Mouse (Mus musculus) hindbrain, embryonic 13.5 days (tissue): ENCODE measurements around the gene Eef1akmt4. TPM values are rescaled to one million over a fixed set of nuclear protein-coding genes. Genes with fewer than 3 reads are reported as not detected.
"Not testable (repeated sequence)": the region's sequence is repeated elsewhere in the genome, so short reads cannot be mapped to it uniquely, and the experiment has no call there.

Experiments used
- ATAC-seq: fragments of 200-750 bp; cut with Nextera tagmentation; 2 replicates; pipeline ENCODE4 v1.8.0; 2017; ENCODE audit warnings: moderate TSS enrichment; ENCODE audit not compliant: low FRiP score
- H3K27ac ChIP-seq: fragments of 300-500 bp; sonication (generic); 2 replicates; pipeline ENCODE4 v1.5.1; 2015; ENCODE audit warnings: inconsistent platforms, mild to moderate bottlenecking, moderate library complexity
- H3K27me3 ChIP-seq: fragments of 300-500 bp; sonication (generic); 2 replicates; pipeline ENCODE4 v1.6.1; 2015; ENCODE audit warnings: mild to moderate bottlenecking, inconsistent platforms
- H3K36me3 ChIP-seq: fragments of 300-500 bp; sonication (generic); 2 replicates; pipeline ENCODE4 v1.6.1; 2015; ENCODE audit warnings: mild to moderate bottlenecking, inconsistent platforms
- H3K4me1 ChIP-seq: fragments of 300-500 bp; sonication (generic); replicated peaks from 2 replicates; pipeline ENCODE4 v1.6.1; 2015; ENCODE audit warnings: inconsistent platforms
- H3K4me2 ChIP-seq: fragments of 300-500 bp; sonication (generic); 2 replicates; pipeline ENCODE4 v1.6.1; 2015; ENCODE audit warnings: inconsistent platforms, mild to moderate bottlenecking, moderate library complexity
- H3K4me3 ChIP-seq: fragments of 300-500 bp; sonication (generic); 2 replicates; pipeline ENCODE4 v1.5.1; 2015; ENCODE audit warnings: mild to moderate bottlenecking, inconsistent platforms
- H3K9ac ChIP-seq: fragments of 300-500 bp; sonication (generic); 2 replicates; pipeline ENCODE4 v1.6.1; 2015; ENCODE audit warnings: mild to moderate bottlenecking, inconsistent platforms
- H3K9me3 ChIP-seq: fragments of 300-500 bp; sonication (generic); 2 replicates; pipeline ENCODE4 v1.6.1; 2016; ENCODE audit warnings: inconsistent platforms
- WGBS: fragments of 180-500 bp; shearing (Covaris S2); methylation state at CpG from one replicate; pipeline ENCODE4 v1.1.7; 2015; 5-methylcytosine and 5-hydroxymethylcytosine counted together
- microRNA counts: library from miRNA; unstranded; fragments of <30 nt; microRNA quantifications from one replicate; lab custom pipeline; 2016
- microRNA-seq: library from miRNA; unstranded; fragments of <30 nt; microRNA quantifications from one replicate; pipeline ENCODE4, GENCODE M21; 2016
- polyA plus RNA-seq: library from polyadenylated mRNA; unstranded; fragments of >200 nt; fragmentation: Nextera tagmentation; extraction: Ambion mirVana; gene quantifications from 2 replicates; pipeline ENCODE4 v1.2.1, GENCODE M21; 2015

The Eef1akmt4 gene
- polyA plus RNA-seq, 1 experiment from 2014 or later, result 15.1 TPM

DNA sequence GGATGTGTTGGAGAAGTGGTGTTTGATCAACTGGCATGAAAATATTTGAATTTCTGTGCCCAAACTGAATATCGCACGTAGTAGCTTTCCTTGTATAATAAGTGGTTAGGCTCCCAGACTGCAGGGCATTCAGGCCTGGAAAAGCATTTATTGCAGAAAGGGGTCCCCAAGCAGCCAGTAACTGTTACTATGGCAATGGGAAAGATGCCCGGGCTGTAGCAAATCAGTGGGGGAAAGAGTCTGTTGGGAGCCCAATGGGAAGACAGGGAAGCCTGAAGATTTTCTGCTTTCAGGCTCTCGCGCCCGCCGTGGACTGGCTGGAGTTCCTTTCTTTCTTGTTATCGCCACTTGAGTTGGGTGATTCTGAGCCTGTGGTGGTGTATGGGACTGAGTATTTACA is 27.0 kb downstream of the Eef1akmt4 start:
- no peak for ATAC-seq
- H3K27me3 ChIP-seq, result no peaks in the 10 kb centered on the region
- no peaks in the 10 kb centered on the region for H3K9me3 ChIP-seq
- WGBS, result 81% methylated on average over 8 of the region's 8 CpGs
- H3K9ac ChIP-seq, result 0 out of 2 replicates have a peak overlapping the region, but pooled peaks have one; percentile 5
- no peak overlapping the region for H3K4me2 ChIP-seq
- no peak overlapping the region for H3K27ac ChIP-seq
- H3K4me1 ChIP-seq, result 0 out of 2 replicates have a peak, but pooled peaks cover 7% of the 10 kb centered on the region
- H3K4me3 ChIP-seq, result no peak overlapping the region
- peaks cover 10% of the 10 kb centered on the region; the same call in 1 of the 2 replicates for H3K36me3 ChIP-seq

DNA sequence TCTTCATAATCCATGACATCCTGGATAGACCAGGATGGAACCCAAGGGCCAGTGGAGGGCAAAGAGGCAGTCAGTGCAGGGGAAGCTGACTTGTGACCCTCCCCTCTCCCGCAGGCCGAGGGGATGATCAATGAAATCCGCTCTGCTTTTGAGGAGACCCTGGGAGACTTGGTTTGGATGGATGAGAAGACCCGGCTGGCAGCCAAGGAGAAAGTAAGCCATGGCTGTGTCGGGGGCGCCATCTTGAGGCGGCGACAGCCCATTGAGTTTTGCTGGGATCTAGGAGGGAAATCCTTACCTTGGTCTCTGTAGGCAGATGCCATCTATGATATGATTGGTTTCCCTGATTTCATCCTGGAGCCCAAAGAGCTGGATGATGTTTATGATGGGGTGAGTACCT is 30.8 kb downstream of the Eef1akmt4 start:
- no peak for ATAC-seq
- no peak overlapping the region for H3K4me2 ChIP-seq
- no peak overlapping the region for H3K9ac ChIP-seq
- peaks cover 7% of the 10 kb centered on the region for H3K36me3 ChIP-seq
- 0 out of 2 replicates have a peak, but pooled peaks cover 7% of the 10 kb centered on the region for H3K4me1 ChIP-seq
- no peak overlapping the region for H3K27ac ChIP-seq
- no peak overlapping the region for H3K4me3 ChIP-seq
- H3K27me3 ChIP-seq, result no peaks in the 10 kb centered on the region
- no peaks in the 10 kb centered on the region for H3K9me3 ChIP-seq
- 1% methylated on average over 8 of the region's 8 CpGs for WGBS

DNA sequence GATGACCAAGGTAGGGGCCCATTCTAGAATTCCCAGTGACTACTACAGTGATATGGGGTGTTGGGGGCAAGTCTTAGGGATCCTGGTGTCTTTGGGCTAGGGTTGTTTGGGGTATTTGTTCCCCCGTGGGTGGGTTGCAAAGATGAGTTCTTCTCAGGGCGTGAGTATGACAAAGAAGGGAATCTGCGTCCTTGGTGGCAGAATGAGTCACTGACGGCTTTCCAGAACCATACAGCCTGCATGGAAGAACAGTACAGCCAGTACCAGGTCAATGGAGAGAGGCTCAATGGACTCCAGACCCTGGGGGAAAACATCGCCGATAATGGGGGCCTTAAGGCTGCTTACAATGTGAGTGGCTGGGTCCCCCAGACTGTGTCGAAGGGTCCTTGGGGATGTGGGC is 32.5 kb downstream of the Eef1akmt4 start:
- H3K4me3 ChIP-seq, result no peak overlapping the region
- H3K4me2 ChIP-seq, result no peak overlapping the region
- ATAC-seq, result no peak
- H3K27me3 ChIP-seq, result no peaks in the 10 kb centered on the region
- no peaks in the 10 kb centered on the region for H3K4me1 ChIP-seq
- H3K36me3 ChIP-seq, result peaks cover 7% of the 10 kb centered on the region
- H3K9ac ChIP-seq, result no peak overlapping the region; the same call in 1 of the 2 replicates
- H3K9me3 ChIP-seq, result no peaks in the 10 kb centered on the region
- no peak overlapping the region for H3K27ac ChIP-seq
- 89% methylated on average over 7 of the region's 7 CpGs for WGBS

DNA sequence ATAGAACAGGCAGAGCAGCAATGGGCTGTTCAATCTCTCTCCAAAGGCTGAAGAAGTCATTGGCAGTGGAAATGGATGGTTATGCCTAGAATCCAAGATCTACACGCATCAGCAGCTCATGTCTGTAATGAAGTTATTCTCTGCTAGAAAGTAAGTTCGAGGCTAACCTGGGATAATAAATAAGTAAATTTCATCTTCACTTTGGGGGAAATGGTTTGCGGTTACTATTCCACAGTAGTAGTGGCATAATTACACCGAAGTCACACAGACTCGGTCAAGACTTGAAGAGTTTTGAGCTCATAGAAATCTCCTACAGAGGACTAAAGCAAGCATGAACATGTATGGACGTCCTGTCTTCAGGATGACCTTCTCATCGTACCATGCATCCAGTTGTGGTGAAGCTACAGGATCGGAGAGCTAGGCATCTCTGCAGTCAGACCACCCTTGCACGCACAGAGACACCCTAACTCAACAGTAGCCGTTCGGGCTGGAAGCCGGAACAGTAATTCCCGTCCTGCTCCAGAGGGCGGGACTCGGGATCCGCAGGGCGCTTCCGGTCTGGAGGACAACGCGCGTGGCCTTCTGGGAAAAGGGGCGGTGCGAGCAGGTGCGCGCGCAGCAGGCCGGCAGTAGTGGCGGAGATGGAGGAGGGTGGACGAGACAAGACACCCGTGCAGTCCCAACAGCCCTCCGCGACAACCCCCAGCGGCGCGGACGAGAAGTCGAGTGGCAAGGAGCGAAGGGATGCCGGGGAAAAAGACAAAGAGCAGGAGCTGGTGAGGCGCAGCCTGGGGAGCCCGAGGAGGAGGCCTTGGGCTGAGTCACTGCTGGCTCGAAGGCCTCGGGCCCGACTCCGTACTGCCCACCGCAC is 39.9 kb downstream of the Eef1akmt4 start, which contains the start of gene Psmd2:
Gene Psmd2, plus strand, starts transcription at position 577 of the 871 bp plus-strand sequence.
- ATAC-seq, result peak; percentile 96
- peak within 1 kb of the TSS; percentile 89 for H3K4me3 ChIP-seq
- peaks cover 23% of the 10 kb centered on the region for H3K36me3 ChIP-seq
- peak within 1 kb of the TSS; percentile 96 for H3K9ac ChIP-seq
- no peaks in the 10 kb centered on the region for H3K27me3 ChIP-seq
- peaks cover 24% of the 10 kb centered on the region for H3K4me1 ChIP-seq
- H3K27ac ChIP-seq, result peak within 1 kb of the TSS; percentile 83
- WGBS, result 2% methylated on average over 46 of the region's 46 CpGs
- H3K9me3 ChIP-seq, result no peaks in the 10 kb centered on the region
- H3K4me2 ChIP-seq, result peak within 1 kb of the TSS; percentile 89

DNA sequence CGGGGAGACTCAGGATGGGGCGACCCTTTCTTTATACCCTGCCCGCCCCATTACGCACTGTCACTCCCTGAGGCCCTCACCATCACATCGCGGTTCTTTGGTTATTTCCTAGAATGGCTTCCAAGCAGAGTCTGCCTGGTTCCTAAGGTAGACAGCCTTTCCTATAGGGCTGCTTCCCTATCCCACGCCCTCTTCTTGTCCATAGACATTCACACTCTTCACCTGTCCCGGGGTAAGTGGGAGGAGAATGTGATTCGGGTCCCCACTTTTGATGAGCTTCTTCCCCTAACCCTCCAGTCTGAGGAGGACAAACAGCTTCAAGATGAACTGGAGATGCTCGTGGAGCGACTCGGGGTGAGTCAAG is 40.5 kb downstream of the Eef1akmt4 start:
- ATAC-seq, result no peak
- Histone ChIP-seq H3K9me3 (no peaks in the 10 kb centered on the region), H3K4me3 (peak overlapping the region; percentile 89), H3K36me3 (peaks cover 29% of the 10 kb centered on the region), H3K4me1 (peaks cover 24% of the 10 kb centered on the region), H3K27ac (peak overlapping the region; percentile 83), H3K27me3 (no peaks in the 10 kb centered on the region), H3K4me2 (peak overlapping the region; percentile 89), H3K9ac (peak overlapping the region; percentile 96)
- WGBS, result 12% methylated on average over 12 of the region's 12 CpGs

DNA sequence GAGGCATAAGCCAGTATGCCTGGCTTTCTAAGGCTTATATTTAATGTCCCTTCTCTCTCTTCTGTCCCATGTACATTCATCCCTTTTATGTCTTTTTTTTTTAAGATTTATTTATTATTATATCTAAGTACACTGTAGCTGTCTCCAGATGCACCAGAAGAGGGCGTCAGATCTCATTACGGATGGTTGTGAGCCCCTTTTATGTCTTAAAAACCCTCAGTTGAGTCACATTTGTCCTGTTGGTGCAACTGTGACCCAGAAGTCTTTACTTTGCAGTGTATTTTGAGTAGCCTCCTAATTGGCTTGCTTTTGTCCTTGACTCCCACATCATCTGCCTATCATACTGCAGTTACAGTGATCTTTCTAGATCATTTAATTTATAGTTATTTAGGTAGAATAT is 41.9 kb downstream of the Eef1akmt4 start:
- Histone ChIP-seq H3K36me3 (peaks cover 43% of the 10 kb centered on the region), H3K9me3 (no peaks in the 10 kb centered on the region), H3K27me3 (no peaks in the 10 kb centered on the region), H3K4me2 (peak overlapping the region; percentile 89), H3K9ac (no peak overlapping the region), H3K27ac (no peak overlapping the region), H3K4me3 (no peak overlapping the region), H3K4me1 (peaks cover 24% of the 10 kb centered on the region)
- ATAC-seq, result no peak
- 49% methylated on average over 2 of the region's 2 CpGs for WGBS

DNA sequence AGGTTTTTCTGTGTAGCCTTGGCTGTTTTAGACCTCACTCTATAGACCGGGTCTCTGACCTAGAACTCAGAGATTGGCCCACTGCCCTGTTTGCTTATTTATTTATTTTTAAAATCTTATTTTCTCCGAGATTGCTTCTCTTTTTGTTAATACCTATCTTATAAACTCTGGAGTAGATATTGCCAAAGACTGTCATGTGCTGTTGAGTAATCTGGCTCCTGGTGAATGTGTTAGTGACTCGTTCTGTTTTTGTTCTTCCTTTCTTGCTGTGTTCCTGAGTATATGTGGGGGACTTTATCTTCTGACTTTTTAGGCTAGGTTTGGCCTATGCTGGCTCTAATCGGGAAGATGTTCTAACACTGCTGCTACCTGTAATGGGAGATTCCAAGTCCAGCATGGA is 46.3 kb downstream of the Eef1akmt4 start:
- Histone ChIP-seq H3K9ac (no peak overlapping the region), H3K4me3 (no peak overlapping the region), H3K9me3 (no peaks in the 10 kb centered on the region), H3K4me2 (no peak overlapping the region), H3K27me3 (no peaks in the 10 kb centered on the region), H3K36me3 (peaks cover 86% of the 10 kb centered on the region), H3K27ac (no peak overlapping the region), H3K4me1 (peaks cover 13% of the 10 kb centered on the region)
- ATAC-seq, result no peak
- 93% methylated on average over 4 of the region's 4 CpGs for whole genome bisulfite sequencing

DNA sequence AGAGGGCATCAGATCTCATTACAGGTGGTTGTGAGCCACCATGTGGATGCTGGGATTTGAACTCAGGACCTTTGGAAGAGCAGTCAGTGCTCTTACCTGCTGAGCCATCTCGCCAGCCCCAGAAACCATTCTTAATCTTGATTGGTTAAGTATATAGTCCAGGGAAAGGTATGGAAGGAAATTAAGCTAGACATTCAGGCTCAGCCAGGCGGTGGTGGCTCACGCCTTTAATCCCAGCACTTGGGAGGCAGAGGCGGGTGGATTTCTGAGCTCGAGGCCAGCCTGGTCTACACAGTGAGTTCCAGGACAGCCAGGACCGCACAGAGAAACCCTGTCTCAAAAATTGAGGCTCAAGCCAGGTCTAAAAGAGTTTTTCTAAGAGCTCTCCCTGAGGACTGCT is 56.6 kb downstream of the Eef1akmt4 start, which contains the start of gene Eif4g1:
Gene Eif4g1, plus strand, starts transcription at position 301 of the 400 bp plus-strand sequence.
- not testable (repeated sequence) for H3K9me3 ChIP-seq, H3K27me3 ChIP-seq, H3K9ac ChIP-seq, H3K4me2 ChIP-seq, H3K4me3 ChIP-seq, H3K27ac ChIP-seq, ATAC-seq, H3K4me1 ChIP-seq
- 99% methylated on average over 5 of the region's 6 CpGs for WGBS
- H3K36me3 ChIP-seq, result peaks cover 22% of the 10 kb centered on the region

MicroRNAs within 50 kb of the gene (microRNA counts, 519-probe panel; counts per million panel counts)
- 3,051 counts per million, percentile 34 among the panel's probes with 10 or more counts for microRNA mmu-miR-1224 (lab: Ali Mortazavi, UCI)

Small RNA genes within 50 kb of the gene (microRNA-seq; reads per million reads assigned to microRNA genes)
- 27.0 reads per million, percentile 34 among the genes with 10 or more reads in this experiment for gene Mir1224

Other genes with a start within 250 kb of the Eef1akmt4 start
- 142 and 143 TPM in 2 replicates for gene Abcc5, start 185.2 kb upstream of the Eef1akmt4 start, polyA plus RNA-seq
- gene Eif2b5, start 112.8 kb upstream of the Eef1akmt4 start, polyA plus RNA-seq, result 99.5 and 100 TPM in 2 replicates
- 40.7 and 43.5 TPM in 2 replicates for gene Dvl3, start 94.6 kb upstream of the Eef1akmt4 start, polyA plus RNA-seq
- 1,101 and 1,130 TPM in 2 replicates for gene Ap2m1, start 76.1 kb upstream of the Eef1akmt4 start, polyA plus RNA-seq
- gene Abcf3, start 63.0 kb upstream of the Eef1akmt4 start, polyA plus RNA-seq, result 81.2 and 85.0 TPM in 2 replicates
- gene Vwa5b2, start 22.1 kb upstream of the Eef1akmt4 start, polyA plus RNA-seq, result 13.1 and 14.1 TPM in 2 replicates
- gene Gm49333, start within 50 bp of the Eef1akmt4 start, polyA plus RNA-seq, result not detected in 2 replicates
- 41.3 and 43.3 TPM in 2 replicates for gene Alg3, start 142 bp downstream of the Eef1akmt4 start, polyA plus RNA-seq
- gene Camk2n2, start 9.7 kb downstream of the Eef1akmt4 start, polyA plus RNA-seq, result 23.1 and 24.9 TPM in 2 replicates
- 11.2 and 11.7 TPM in 2 replicates for gene Ece2, start 18.2 kb downstream of the Eef1akmt4 start, polyA plus RNA-seq
- 363 and 367 TPM in 2 replicates for gene Psmd2, start 40.1 kb downstream of the Eef1akmt4 start, polyA plus RNA-seq
- 150 and 151 TPM in 2 replicates for gene Eif4g1, start 56.7 kb downstream of the Eef1akmt4 start, polyA plus RNA-seq
- 32.7 and 35.1 TPM in 2 replicates for gene Fam131a, start 81.6 kb downstream of the Eef1akmt4 start, polyA plus RNA-seq
- gene Polr2h, start 106.1 kb downstream of the Eef1akmt4 start, polyA plus RNA-seq, result 83.5 and 93.7 TPM in 2 replicates
- gene Clcn2, start 106.2 kb downstream of the Eef1akmt4 start, polyA plus RNA-seq, result 30.2 and 31.1 TPM in 2 replicates
- 5.7 and 6.4 TPM in 2 replicates for gene Chrd, start 121.5 kb downstream of the Eef1akmt4 start, polyA plus RNA-seq
- 0.88 and 1.1 TPM in 2 replicates for gene Thpo, start 122.9 kb downstream of the Eef1akmt4 start, polyA plus RNA-seq